Mouse (Mus musculus): ENCODE results near the gene Lin7c. TPM values are rescaled to one million over a fixed set of nuclear protein-coding genes. Genes with fewer than 3 reads are reported as not detected.
"Not testable (repeated sequence)": the region's sequence is repeated elsewhere in the genome, so short reads cannot be mapped to it uniquely, and the experiment has no call there.

The Lin7c gene
- 155 and 163 TPM in 2 replicates for polyA plus RNA-seq (2016; fragmentation: Nextera tagmentation; extraction: Ambion mirVana)

DNA sequence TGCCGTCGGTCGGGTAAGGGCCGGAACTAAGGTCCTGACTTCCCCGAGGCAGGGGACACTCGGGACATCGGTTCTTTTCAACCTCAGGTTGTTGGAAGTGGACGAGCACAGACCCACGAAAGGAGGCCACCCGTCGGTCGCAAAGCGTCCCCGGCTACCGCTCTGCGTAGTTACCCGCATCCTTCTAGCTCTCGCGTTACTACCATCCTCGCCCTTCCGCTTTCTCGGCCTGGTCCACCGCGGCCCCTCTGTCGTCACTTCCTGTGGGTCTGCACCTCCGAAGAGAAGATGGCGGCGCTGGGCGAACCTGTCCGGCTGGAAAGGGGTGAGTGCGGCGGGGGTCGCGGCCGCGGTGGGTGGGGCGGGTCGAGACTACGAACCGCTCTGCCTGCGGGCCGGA lies at the start of gene Lin7c:
Lin7c (plus strand) TSS at position 257 of the 400 bp plus-strand sequence.
- peak; percentile 100 for ATAC-seq (ENCODE audit: low FRiP score, low read depth)
- Histone ChIP-seq H3K27ac (peak within 1 kb of the TSS; percentile 68), H3K4me1 (peaks cover 12% of the 10 kb centered on the region), H3K4me2 (replicated peaks) (peak within 1 kb of the TSS; percentile 69), H3K9ac (peak within 1 kb of the TSS; percentile 96), H3K36me3 (peaks cover 15% of the 10 kb centered on the region), H3K4me3 (peak within 1 kb of the TSS; percentile 94), H3K9me3 (no peaks in the 10 kb centered on the region), H3K27me3 (replicated peaks) (no peaks in the 10 kb centered on the region)
- WGBS, result 1% methylated on average over 42 of the region's 42 CpGs

DNA sequence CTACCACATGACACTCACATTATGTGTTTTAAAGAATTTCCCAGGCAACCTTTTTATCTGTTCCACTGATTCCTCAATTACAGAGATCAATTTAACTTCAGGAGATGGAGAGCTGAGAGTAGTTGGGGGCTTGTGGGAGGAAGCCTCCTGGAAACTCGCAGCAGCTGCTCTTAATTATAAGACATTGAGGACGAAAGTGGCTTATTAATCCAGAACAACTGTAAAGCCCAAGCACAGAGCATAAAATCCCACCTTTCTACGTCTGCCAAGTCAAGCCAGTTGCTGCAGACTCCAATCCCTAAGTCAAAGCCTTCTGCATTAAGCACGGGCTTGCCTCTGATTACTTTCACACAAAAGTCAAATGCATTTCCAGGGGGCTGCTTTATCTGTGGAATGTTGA lies 44.3 kb upstream of the Lin7c start:
- Histone ChIP-seq H3K36me3 (no peaks in the 10 kb centered on the region), H3K27me3 (replicated peaks) (no peaks in the 10 kb centered on the region), H3K4me2 (replicated peaks) (no peak overlapping the region), H3K4me3 (no peak overlapping the region), H3K4me1 (peaks cover 9% of the 10 kb centered on the region; the same call in 1 of the 2 replicates), H3K9ac (no peak overlapping the region), H3K27ac (no peak overlapping the region), H3K9me3 (no peaks in the 10 kb centered on the region)
- no peak for ATAC-seq (ENCODE audit: low FRiP score, low read depth)
- 71% methylated on average over 4 of the region's 4 CpGs for WGBS

DNA sequence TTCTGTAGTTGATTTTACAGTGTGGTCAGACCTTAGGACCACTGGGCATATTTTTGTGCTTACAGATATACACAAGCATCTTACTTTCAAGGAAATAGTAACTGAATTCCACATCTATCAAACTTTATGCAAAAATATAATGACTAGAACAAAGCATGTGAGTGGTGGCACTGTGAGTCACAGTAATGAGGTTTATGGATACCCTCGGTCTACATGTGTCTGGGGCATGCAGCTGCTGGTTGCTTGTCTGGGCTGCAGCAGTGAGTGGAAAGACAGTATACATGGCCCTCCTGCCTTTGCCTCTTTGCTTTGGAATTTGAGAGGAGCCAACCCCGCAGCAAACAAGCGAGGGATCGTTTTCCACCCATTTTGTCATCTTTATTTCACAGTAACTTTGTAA lies 42.3 kb upstream of the Lin7c start:
- Histone ChIP-seq H3K4me2 (replicated peaks) (peak overlapping the region; percentile 32), H3K4me3 (no peak overlapping the region), H3K9ac (no peak overlapping the region), H3K36me3 (no peaks in the 10 kb centered on the region), H3K4me1 (peaks cover 9% of the 10 kb centered on the region; the same call in 1 of the 2 replicates), H3K27me3 (replicated peaks) (no peaks in the 10 kb centered on the region), H3K27ac (no peak overlapping the region), H3K9me3 (no peaks in the 10 kb centered on the region)
- ATAC-seq (ENCODE audit: low FRiP score, low read depth), result peak; percentile 58; the same call in 1 of the 2 replicates
- 50% methylated on average over 4 of the region's 4 CpGs for WGBS

DNA sequence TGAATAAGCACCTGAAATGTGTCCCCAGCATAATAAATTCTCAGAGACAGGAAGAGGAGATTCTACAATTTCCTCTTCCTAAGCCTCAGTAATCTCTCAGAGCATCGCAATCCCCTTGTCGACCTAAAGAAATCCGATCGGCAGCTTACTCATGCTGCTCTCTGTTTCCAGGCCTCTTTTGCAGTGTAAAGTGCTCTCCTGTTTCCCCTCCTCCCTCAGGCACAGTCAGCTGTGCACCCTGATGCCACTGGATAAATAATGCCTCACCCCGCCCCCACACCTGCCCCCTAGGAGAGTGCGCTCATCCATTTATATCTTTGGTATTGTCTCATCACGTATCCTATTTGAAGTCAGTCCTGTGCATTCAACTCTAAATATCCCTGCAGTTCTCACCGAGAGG lies 41.9 kb upstream of the Lin7c start:
- Histone ChIP-seq H3K4me1 (peaks cover 9% of the 10 kb centered on the region; the same call in 1 of the 2 replicates), H3K27me3 (replicated peaks) (no peaks in the 10 kb centered on the region), H3K9ac (no peak overlapping the region), H3K27ac (no peak overlapping the region), H3K4me2 (replicated peaks) (peak overlapping the region; percentile 32), H3K4me3 (no peak overlapping the region), H3K9me3 (no peaks in the 10 kb centered on the region), H3K36me3 (no peaks in the 10 kb centered on the region)
- ATAC-seq (ENCODE audit: low FRiP score, low read depth), result peak; percentile 92
- 17% methylated on average over 8 of the region's 8 CpGs for WGBS

DNA sequence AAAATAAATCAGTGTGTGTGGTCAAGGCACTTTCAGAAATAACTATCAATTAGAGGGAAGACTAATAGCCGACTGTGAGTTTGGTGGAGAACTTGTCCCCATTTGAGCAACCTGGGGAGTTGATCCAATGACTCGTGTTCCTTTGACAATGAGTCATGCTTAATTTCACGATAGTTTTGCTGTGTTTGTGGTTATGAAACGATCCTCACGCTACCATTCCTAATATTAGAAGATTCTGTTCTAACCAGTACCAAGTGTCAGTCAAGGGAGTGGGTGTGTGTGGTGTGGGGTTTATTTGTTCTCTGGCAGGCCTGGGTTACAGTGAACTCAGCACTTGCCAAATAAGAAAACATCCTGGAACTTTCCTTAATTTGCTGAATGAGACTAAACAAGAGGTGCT lies 35.1 kb upstream of the Lin7c start:
- H3K4me2 ChIP-seq (replicated peaks), result no peak overlapping the region
- no peaks in the 10 kb centered on the region for H3K4me1 ChIP-seq
- H3K36me3 ChIP-seq, result no peaks in the 10 kb centered on the region
- H3K4me3 ChIP-seq, result no peak overlapping the region
- 88% methylated on average over 5 of the region's 5 CpGs for WGBS
- no peaks in the 10 kb centered on the region for H3K9me3 ChIP-seq
- H3K9ac ChIP-seq, result no peak overlapping the region
- ATAC-seq (ENCODE audit: low FRiP score, low read depth), result no peak
- no peak overlapping the region for H3K27ac ChIP-seq
- H3K27me3 ChIP-seq (replicated peaks), result no peaks in the 10 kb centered on the region

DNA sequence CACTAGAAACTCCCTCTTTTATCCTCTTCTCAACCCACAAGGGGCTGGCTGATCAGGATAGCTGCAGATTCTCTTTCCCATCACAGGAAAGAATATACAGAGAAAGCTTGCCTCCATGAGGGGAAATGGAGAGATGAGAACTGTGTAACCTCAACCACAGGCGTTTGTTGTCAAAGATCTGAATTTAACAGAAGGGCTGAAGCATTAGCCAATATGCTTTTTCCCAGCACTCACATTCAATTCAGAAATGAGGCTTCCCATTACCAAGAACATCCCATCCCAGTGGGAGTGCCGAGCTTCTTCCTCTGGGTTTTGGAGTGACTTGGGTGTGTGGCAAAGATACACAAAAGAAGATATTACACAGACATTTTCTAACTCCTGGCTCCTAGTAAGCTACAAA lies 31.0 kb upstream of the Lin7c start:
- WGBS, result 78% methylated on average over 2 of the region's 2 CpGs
- H3K9ac ChIP-seq, result no peak overlapping the region
- H3K4me3 ChIP-seq, result no peak overlapping the region
- no peaks in the 10 kb centered on the region for H3K4me1 ChIP-seq
- H3K36me3 ChIP-seq, result no peaks in the 10 kb centered on the region
- H3K27me3 ChIP-seq (replicated peaks), result no peaks in the 10 kb centered on the region
- no peak overlapping the region for H3K27ac ChIP-seq
- H3K4me2 ChIP-seq (replicated peaks), result no peak overlapping the region
- ATAC-seq (ENCODE audit: low FRiP score, low read depth), result no peak
- no peaks in the 10 kb centered on the region for H3K9me3 ChIP-seq

DNA sequence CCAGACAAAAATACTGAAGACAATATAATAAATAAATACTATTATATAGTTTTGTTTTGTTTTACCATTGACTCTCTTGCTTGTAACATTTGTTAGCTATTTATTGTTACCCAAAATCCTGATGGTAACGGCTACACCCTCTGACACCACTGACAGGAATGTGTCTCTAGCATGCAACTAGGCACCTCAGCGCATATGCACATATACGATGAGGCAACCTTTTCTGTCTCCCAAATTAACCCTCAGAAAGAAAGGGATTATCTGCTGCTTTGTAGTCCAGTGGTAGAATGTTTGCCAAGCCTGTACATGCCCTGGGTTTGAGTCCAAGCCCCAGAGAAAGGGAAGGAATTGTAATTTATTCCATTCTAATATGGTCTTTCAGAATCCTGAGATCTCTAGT lies 29.8 kb upstream of the Lin7c start:
- Histone ChIP-seq H3K4me3 (no peak overlapping the region), H3K4me1 (no peaks in the 10 kb centered on the region), H3K36me3 (no peaks in the 10 kb centered on the region), H3K9ac (no peak overlapping the region), H3K27ac (no peak overlapping the region), H3K27me3 (replicated peaks) (no peaks in the 10 kb centered on the region), H3K9me3 (no peaks in the 10 kb centered on the region), H3K4me2 (replicated peaks) (no peak overlapping the region)
- WGBS, result 90% methylated on average over 3 of the region's 3 CpGs
- no peak for ATAC-seq (ENCODE audit: low FRiP score, low read depth)

DNA sequence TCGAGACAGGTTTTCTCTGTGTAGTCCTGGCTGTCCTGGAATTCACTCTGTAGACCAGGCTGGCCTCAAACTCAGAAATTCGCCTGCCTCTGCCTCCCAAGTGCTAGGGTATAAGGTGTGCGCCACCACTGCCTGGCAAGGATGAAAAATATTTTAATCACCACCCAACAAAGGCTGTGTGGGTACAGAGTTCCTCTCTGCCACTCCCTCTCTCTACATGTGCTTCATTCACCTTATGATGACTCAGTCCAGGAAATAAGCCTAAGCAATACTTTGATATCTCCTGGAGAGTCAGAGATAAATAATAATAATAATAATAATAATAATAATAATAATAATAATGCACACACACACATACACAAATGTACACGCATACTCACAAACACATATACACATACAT lies 11.2 kb upstream of the Lin7c start:
- not testable (repeated sequence) for H3K9ac ChIP-seq; H3K27ac ChIP-seq; ATAC-seq (ENCODE audit: low FRiP score, low read depth); H3K27me3 ChIP-seq (replicated peaks); H3K36me3 ChIP-seq; H3K4me1 ChIP-seq; H3K9me3 ChIP-seq; H3K4me2 ChIP-seq (replicated peaks); H3K4me3 ChIP-seq
- WGBS, result 83% methylated on average over 4 of the region's 4 CpGs

DNA sequence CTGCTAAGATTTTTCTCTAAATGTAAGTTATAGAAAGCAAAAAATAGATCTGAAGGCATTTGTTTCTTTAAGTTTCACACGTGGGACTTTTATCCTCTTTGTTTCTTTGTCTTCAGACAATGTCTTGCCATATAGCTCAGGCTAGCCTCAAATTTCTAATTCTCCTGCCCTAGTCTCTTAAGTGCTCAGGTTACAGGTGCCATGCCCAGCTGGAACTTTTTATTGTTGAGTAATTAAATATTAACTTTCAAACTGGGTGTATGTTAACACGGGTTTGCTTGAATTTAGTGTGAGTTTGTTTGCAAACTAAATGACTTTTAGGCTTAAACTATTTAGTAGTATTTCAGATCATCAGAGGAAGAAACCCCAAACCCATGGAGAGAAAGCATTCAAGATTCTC lies 9.5 kb upstream of the Lin7c start:
- H3K9ac ChIP-seq, result no peak overlapping the region
- no peaks in the 10 kb centered on the region for H3K27me3 ChIP-seq (replicated peaks)
- 59% methylated on average over 2 of the region's 2 CpGs for WGBS
- no peaks in the 10 kb centered on the region for H3K9me3 ChIP-seq
- no peaks in the 10 kb centered on the region for H3K36me3 ChIP-seq
- no peak for ATAC-seq (ENCODE audit: low FRiP score, low read depth)
- H3K27ac ChIP-seq, result no peak overlapping the region
- no peak overlapping the region for H3K4me2 ChIP-seq (replicated peaks)
- no peaks in the 10 kb centered on the region for H3K4me1 ChIP-seq
- H3K4me3 ChIP-seq, result no peak overlapping the region

DNA sequence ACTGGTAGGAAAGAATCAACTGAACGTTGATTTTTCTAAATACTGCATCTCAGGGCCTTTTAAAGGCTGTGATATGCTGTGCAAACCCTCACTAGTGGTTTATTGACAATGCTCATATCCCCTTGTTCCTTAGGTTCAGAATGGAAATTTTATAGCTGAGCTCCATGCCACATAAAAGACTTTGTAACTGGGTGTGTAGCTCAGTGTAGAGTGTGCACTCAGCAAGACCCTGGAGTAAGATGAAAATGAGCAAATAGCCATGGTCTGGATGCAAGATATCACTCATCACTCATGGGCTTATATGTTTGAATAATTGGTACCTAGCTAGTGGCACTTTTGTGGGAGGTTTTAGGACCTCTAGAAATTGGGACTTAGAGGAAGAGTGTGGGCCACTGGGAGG lies 9.0 kb upstream of the Lin7c start:
- H3K4me1 ChIP-seq, result no peaks in the 10 kb centered on the region
- ATAC-seq (ENCODE audit: low FRiP score, low read depth), result no peak
- H3K4me3 ChIP-seq, result no peak overlapping the region
- H3K9ac ChIP-seq, result no peak overlapping the region
- no peaks in the 10 kb centered on the region for H3K27me3 ChIP-seq (replicated peaks)
- no peaks in the 10 kb centered on the region for H3K9me3 ChIP-seq
- no peak overlapping the region for H3K4me2 ChIP-seq (replicated peaks)
- no peaks in the 10 kb centered on the region for H3K36me3 ChIP-seq
- H3K27ac ChIP-seq, result no peak overlapping the region
- WGBS, result 70% methylated on average over 1 of the region's 1 CpGs

DNA sequence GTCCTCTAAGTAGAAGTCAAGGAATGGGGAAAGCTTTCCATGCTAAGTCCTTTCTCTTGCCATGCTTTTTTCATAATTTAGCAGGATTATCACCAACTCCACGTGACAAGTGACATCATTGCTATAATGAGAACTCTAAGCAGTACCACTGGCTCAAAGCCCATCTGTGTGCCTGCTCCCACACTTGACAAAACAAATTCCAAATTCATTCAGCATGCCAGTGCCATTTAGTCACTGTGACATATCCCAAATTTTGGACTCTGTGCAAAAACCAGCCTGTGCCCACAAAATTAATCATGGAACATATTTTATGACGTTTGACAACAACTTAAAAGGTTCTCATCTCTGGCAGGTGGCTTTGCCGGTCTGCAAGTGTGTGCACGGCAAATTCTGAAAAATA lies 6.5 kb upstream of the Lin7c start:
- Histone ChIP-seq H3K9me3 (no peaks in the 10 kb centered on the region), H3K9ac (no peak overlapping the region), H3K27ac (no peak overlapping the region), H3K4me2 (replicated peaks) (no peak overlapping the region), H3K4me1 (no peaks in the 10 kb centered on the region), H3K27me3 (replicated peaks) (no peaks in the 10 kb centered on the region), H3K36me3 (no peaks in the 10 kb centered on the region), H3K4me3 (no peak overlapping the region)
- 81% methylated on average over 4 of the region's 4 CpGs for whole genome bisulfite sequencing
- ATAC-seq (ENCODE audit: low FRiP score, low read depth), result no peak

DNA sequence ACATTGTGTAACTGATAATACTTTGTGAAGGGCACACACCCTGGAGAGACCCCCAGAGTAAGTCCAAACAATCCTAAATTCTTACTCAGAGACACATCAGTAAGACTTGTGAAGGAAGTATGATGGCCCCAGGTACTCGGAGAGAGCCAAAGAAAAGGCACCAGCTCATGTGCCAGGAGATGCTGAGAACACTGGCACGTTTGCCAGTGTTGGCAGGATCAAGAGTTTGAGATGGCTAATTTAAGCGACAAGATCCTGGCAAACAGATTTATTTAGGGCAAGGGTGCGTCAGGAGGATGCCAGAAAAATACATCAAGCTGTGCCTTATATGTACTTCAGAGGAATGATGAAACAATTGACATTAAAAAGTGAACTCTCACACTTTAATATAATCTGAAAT lies 6.1 kb upstream of the Lin7c start:
- Histone ChIP-seq H3K27ac (no peak overlapping the region), H3K9me3 (no peaks in the 10 kb centered on the region), H3K36me3 (no peaks in the 10 kb centered on the region), H3K4me2 (replicated peaks) (no peak overlapping the region), H3K27me3 (replicated peaks) (no peaks in the 10 kb centered on the region), H3K4me3 (no peak overlapping the region), H3K4me1 (no peaks in the 10 kb centered on the region), H3K9ac (no peak overlapping the region)
- 69% methylated on average over 4 of the region's 4 CpGs for WGBS
- no peak for ATAC-seq (ENCODE audit: low FRiP score, low read depth)

DNA sequence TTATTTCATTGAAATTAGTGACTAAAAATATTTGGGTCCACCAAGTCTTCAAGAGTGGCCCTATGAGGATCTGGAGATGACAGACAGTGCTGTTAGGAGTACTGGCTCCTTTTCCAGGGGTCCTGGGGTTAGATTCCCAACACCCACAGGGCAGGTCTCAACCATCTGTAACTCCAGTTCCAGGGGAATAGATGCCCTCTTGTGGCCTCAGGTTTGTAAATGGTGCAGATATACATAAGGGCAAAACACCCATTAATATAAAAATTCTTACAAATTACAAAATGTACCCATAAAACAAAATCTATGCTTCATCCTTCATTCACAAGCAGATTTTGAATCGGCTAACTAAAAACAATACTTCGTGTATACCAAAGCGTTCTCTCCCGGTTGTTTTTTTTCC lies 585 bp upstream of the Lin7c start:
- ATAC-seq (ENCODE audit: low FRiP score, low read depth), result no peak
- Histone ChIP-seq H3K27ac (no peak overlapping the region), H3K4me3 (peak overlapping the region; percentile 94), H3K4me1 (peaks cover 12% of the 10 kb centered on the region), H3K27me3 (replicated peaks) (no peaks in the 10 kb centered on the region), H3K36me3 (peaks cover 10% of the 10 kb centered on the region), H3K4me2 (replicated peaks) (peak overlapping the region; percentile 69), H3K9ac (peak overlapping the region; percentile 96), H3K9me3 (no peaks in the 10 kb centered on the region)
- WGBS, result 41% methylated on average over 4 of the region's 4 CpGs
